Mouse (Mus musculus) cerebellum, postnatal 4 days (tissue): ENCODE measurements around the gene Cfhr1.

ENCODE experiments used
- DNase-seq, 2 experiments: peaks; one replicate each; pipeline ENCODE4 v3.0.0; 2022; ENCODE audit warnings: low spot score in 2 of 2, mixed read lengths in 1 of 2

Gene Cfhr1

GRCm38 (mm10) chr1:139560024-139560423 is at the start of gene Cfhr1:
TSS of gene Cfhr1 (minus strand) at chr1:139560272.
- DNase-seq: no peak

- no peak for DNase-seq
Measured at GRCm38 (mm10) chr1:139551311-139551710, 8.8 kb downstream of the Cfhr1 start.

GRCm38 (mm10) chr1:139548536-139548935 is 11.5 kb downstream of the Cfhr1 start:
- no peak for DNase-seq

- DNase-seq: no peak
Measured at GRCm38 (mm10) chr1:139514556-139514955, 45.5 kb downstream of the Cfhr1 start.

- DNase-seq: no peak
Measured at GRCm38 (mm10) chr1:139501258-139501752, 58.8 kb downstream of the Cfhr1 start, which contains the start of gene F13b. TSS of gene F13b (plus strand) at chr1:139501702.

- no peak for DNase-seq
Measured at GRCm38 (mm10) chr1:139499751-139500150, 60.3 kb downstream of the Cfhr1 start.
